Mouse (Mus musculus) heart, postnatal 0 days (tissue): ENCODE data around the gene Gsk3a. TPM values are rescaled to one million over a fixed set of nuclear protein-coding genes. Genes with fewer than 3 reads are reported as not detected.

Experiments used
- ATAC-seq: fragments of 200-750 bp; cut with Nextera tagmentation; 2 replicates; pipeline ENCODE4 v1.8.0; 2017; ENCODE audit warnings: low read depth, moderate number of reproducible peaks, moderate library complexity; ENCODE audit not compliant: insufficient read depth
- DNase-seq: peaks from one replicate; pipeline ENCODE4 v3.0.0-alpha.2; 2016; ENCODE audit warnings: low spot score
- H3K27ac ChIP-seq: fragments of 300-500 bp; sonication (generic); 2 replicates; pipeline ENCODE4 v1.5.1; 2014; ENCODE audit warnings: low read depth, mild to moderate bottlenecking
- H3K27me3 ChIP-seq: fragments of 300-500 bp; sonication (generic); 2 replicates; pipeline ENCODE4 v1.6.1; 2014; ENCODE audit warnings: low read length, mixed read lengths; ENCODE audit not compliant: control insufficient read depth, insufficient read depth
- H3K36me3 ChIP-seq: fragments of 300-500 bp; sonication (generic); replicated peaks from 2 replicates; pipeline ENCODE4 v1.6.1; 2014; ENCODE audit warnings: low read length, mixed read lengths; ENCODE audit not compliant: control insufficient read depth, insufficient read depth
- H3K4me1 ChIP-seq: fragments of 300-500 bp; sonication (generic); 2 replicates; pipeline ENCODE4 v1.6.1; 2014; ENCODE audit warnings: antibody characterized with exemption; ENCODE audit not compliant: control insufficient read depth, insufficient read depth
- H3K4me2 ChIP-seq: fragments of 300-500 bp; sonication (generic); 2 replicates; pipeline ENCODE4 v1.6.1; 2014; ENCODE audit warnings: low read depth, mild to moderate bottlenecking, low read length, moderate library complexity
- H3K4me3 ChIP-seq: fragments of 300-500 bp; sonication (generic); 2 replicates; pipeline ENCODE4 v1.5.1; 2014; ENCODE audit warnings: low read depth, low read length
- H3K9ac ChIP-seq: fragments of 300-500 bp; sonication (generic); replicated peaks from 2 replicates; pipeline ENCODE4 v1.6.1; 2014; ENCODE audit warnings: low read depth, low read length, mixed read lengths
- H3K9me3 ChIP-seq: fragments of 300-500 bp; sonication (generic); replicated peaks from 2 replicates; pipeline ENCODE4 v1.6.1; 2016; ENCODE audit warnings: low read length; ENCODE audit not compliant: control insufficient read depth
- CTCF ChIP-seq: IDR thresholded peaks from 2 replicates; pipeline ENCODE4 v1.5.1; 2016; ENCODE audit warnings: antibody characterized with exemption, control low read depth, low read depth
- EP300 ChIP-seq: IDR thresholded peaks from 2 replicates; pipeline ENCODE4 v1.6.1; 2016; ENCODE audit warnings: antibody characterized with exemption, low read depth
- WGBS: fragments of 180-500 bp; shearing (Covaris S2); extraction: QIAGEN DNeasy Blood & Tissue Kit; methylation state at CpG from one replicate; pipeline ENCODE4 v1.1.7; 2014; 5-methylcytosine and 5-hydroxymethylcytosine counted together
- polyA plus RNA-seq: library from polyadenylated mRNA; unstranded; fragments of >200 nt; fragmentation: Nextera tagmentation; extraction: Ambion mirVana; gene quantifications from 2 replicates; pipeline ENCODE4 v1.2.1, GENCODE M21; 2015
- total RNA-seq: library from RNA; depleted of rRNA; stranded (reverse); fragments of >200 nt; gene quantifications from 2 replicates; pipeline ENCODE4 v1.2.3, GENCODE M21; 2014; ENCODE audit warnings: low replicate concordance

The Gsk3a gene
- total and polyA plus RNA-seq, 2 experiments from 2014 or later: 5.3 to 64.7 TPM

- 89% methylated on average over 35 of the region's 35 CpGs for WGBS
- no peaks in the 10 kb centered on the region for H3K9me3 ChIP-seq
- H3K27ac ChIP-seq: no peak overlapping the region
- no peak overlapping the region for H3K4me2 ChIP-seq
- no peak overlapping the region for H3K4me3 ChIP-seq
- TF ChIP-seq EP300 (no peak), CTCF (no peak)
- ATAC-seq (no peak), DNase-seq (no peak)
- peaks cover 25% of the 10 kb centered on the region for H3K36me3 ChIP-seq
- no peaks in the 10 kb centered on the region for H3K27me3 ChIP-seq
- no peak overlapping the region for H3K9ac ChIP-seq
- H3K4me1 ChIP-seq: peaks cover 38% of the 10 kb centered on the region
These were observed 33.3 kb upstream of the Gsk3a start for GRCm38 (mm10) chr7:25270652-25271633.

- no peak for TF ChIP-seq CTCF
- no peak for TF ChIP-seq EP300
- DNase-seq: no peak
These were observed 32.1 kb upstream of the Gsk3a start for GRCm38 (mm10) chr7:25269545-25270271.

GRCm38 (mm10) chr7:25269029-25269428 is 31.4 kb upstream of the Gsk3a start:
- H3K9ac ChIP-seq: peak overlapping the region; percentile 86
- peak overlapping the region; percentile 86 for H3K4me2 ChIP-seq
- DNase-seq: no peak
- H3K9me3 ChIP-seq: no peaks in the 10 kb centered on the region
- WGBS: 17% methylated on average over 4 of the region's 4 CpGs
- peaks cover 25% of the 10 kb centered on the region for H3K36me3 ChIP-seq
- H3K4me1 ChIP-seq: peaks cover 28% of the 10 kb centered on the region
- H3K27me3 ChIP-seq: no peaks in the 10 kb centered on the region
- peak overlapping the region; percentile 81 for H3K27ac ChIP-seq
- H3K4me3 ChIP-seq: peak overlapping the region; percentile 80
- no peak for TF ChIP-seq EP300
- TF ChIP-seq CTCF: no peak
- no peak for ATAC-seq

More at GRCm38 (mm10) chr7:25269545-25270271, 32.1 kb upstream of the Gsk3a start:
- Histone ChIP-seq H3K27ac (peak overlapping the region; percentile 81), H3K4me3 (peak overlapping the region; percentile 80; the same call in 1 of the 2 replicates), H3K9ac (peak overlapping the region; percentile 86), H3K27me3 (no peaks in the 10 kb centered on the region), H3K9me3 (no peaks in the 10 kb centered on the region), H3K4me1 (peaks cover 28% of the 10 kb centered on the region), H3K36me3 (peaks cover 25% of the 10 kb centered on the region), H3K4me2 (peak overlapping the region; percentile 86)
- no peak for ATAC-seq
- WGBS: 76% methylated on average over 8 of the region's 8 CpGs

- Histone ChIP-seq H3K4me2 (peak overlapping the region; percentile 86), H3K9me3 (no peaks in the 10 kb centered on the region), H3K9ac (peak overlapping the region; percentile 86), H3K4me1 (peaks cover 26% of the 10 kb centered on the region), H3K36me3 (peaks cover 24% of the 10 kb centered on the region), H3K4me3 (peak overlapping the region; percentile 80), H3K27me3 (no peaks in the 10 kb centered on the region), H3K27ac (peak overlapping the region; percentile 81)
- no peak for ATAC-seq
- DNase-seq: no peak
- TF ChIP-seq EP300 (no peak), CTCF (no peak)
- WGBS: 1% methylated on average over 7 of the region's 7 CpGs
These were observed 30.9 kb upstream of the Gsk3a start for GRCm38 (mm10) chr7:25268588-25268987.

GRCm38 (mm10) chr7:25267751-25268463 is 30.3 kb upstream of the Gsk3a start:
- ATAC-seq: peak; percentile 90
- peaks cover 23% of the 10 kb centered on the region for H3K4me1 ChIP-seq
- WGBS: under 1% methylated on average over 33 of the region's 33 CpGs

More at GRCm38 (mm10) chr7:25267751-25268463, 30.3 kb upstream of the Gsk3a start:
- Histone ChIP-seq H3K9me3 (no peaks in the 10 kb centered on the region), H3K27me3 (no peaks in the 10 kb centered on the region), H3K36me3 (peaks cover 17% of the 10 kb centered on the region), H3K27ac (peak overlapping the region; percentile 93), H3K4me3 (peak overlapping the region; percentile 80), H3K4me2 (peak overlapping the region; percentile 86), H3K9ac (peak overlapping the region; percentile 86)
- peak; percentile 83 for TF ChIP-seq EP300
- TF ChIP-seq CTCF: no peak
- DNase-seq: peak; percentile 100
